Mouse (Mus musculus): ENCODE measurements at regions not wholly inside any gene's neighbourhood (a gene's known extent, or its start where the extent isn't known, plus 50 kb on each side); places are given as distances from the start of the nearest gene placed in this dataset.

GRCm38 (mm10) chr12:39880309-39880708 is 157.5 kb downstream of the Arl4a start:
- no peak overlapping the region for H3K4me3 ChIP-seq (ENCODE audit: low read depth, low read length)
- no peak overlapping the region for H3K27ac ChIP-seq (ENCODE audit: low read depth)
- H3K36me3 ChIP-seq (replicated peaks; ENCODE audit: control insufficient read depth, insufficient read depth, low read length), result no peaks in the 10 kb centered on the region
- WGBS, result 89% methylated on average over 1 of the region's 1 CpGs
- H3K4me1 ChIP-seq (ENCODE audit: control insufficient read depth, insufficient read depth), result no peaks in the 10 kb centered on the region
- ATAC-seq (ENCODE audit: insufficient read depth, low read depth) (no peak), DNase-seq (ENCODE audit: low spot score) (no peak)
- TF ChIP-seq CTCF (IDR thresholded peaks at IDR 0.05; ENCODE audit: low read depth), result no peak
- TF ChIP-seq EP300 (IDR thresholded peaks at IDR 0.05; ENCODE audit: low read depth), result no peak
- H3K9ac ChIP-seq (replicated peaks; ENCODE audit: low read depth, low read length), result no peak overlapping the region
- no peaks in the 10 kb centered on the region for H3K9me3 ChIP-seq (replicated peaks; ENCODE audit: control insufficient read depth, low read length)
- H3K4me2 ChIP-seq (ENCODE audit: low read depth, low read length), result no peak overlapping the region
- H3K27me3 ChIP-seq (ENCODE audit: control insufficient read depth, insufficient read depth, low read length), result no peaks in the 10 kb centered on the region

- Histone ChIP-seq H3K36me3 (replicated peaks; ENCODE audit: control insufficient read depth, insufficient read depth, low read length) (no peaks in the 10 kb centered on the region), H3K9me3 (replicated peaks; ENCODE audit: control insufficient read depth, low read length) (no peaks in the 10 kb centered on the region), H3K27ac (ENCODE audit: low read depth) (no peak overlapping the region), H3K27me3 (ENCODE audit: control insufficient read depth, insufficient read depth, low read length) (no peaks in the 10 kb centered on the region), H3K4me3 (ENCODE audit: low read depth, low read length) (no peak overlapping the region), H3K4me1 (ENCODE audit: control insufficient read depth, insufficient read depth) (no peaks in the 10 kb centered on the region), H3K9ac (replicated peaks; ENCODE audit: low read depth, low read length) (no peak overlapping the region), H3K4me2 (ENCODE audit: low read depth, low read length) (no peak overlapping the region)
- 84% methylated on average over 6 of the region's 6 CpGs for WGBS
- ATAC-seq (ENCODE audit: insufficient read depth, low read depth), result no peak
- no peak for DNase-seq (ENCODE audit: low spot score)
- no peak for TF ChIP-seq EP300 (IDR thresholded peaks at IDR 0.05; ENCODE audit: low read depth)
- TF ChIP-seq CTCF (IDR thresholded peaks at IDR 0.05; ENCODE audit: low read depth), result no peak
Measured at GRCm38 (mm10) chr12:39873917-39874316, 163.9 kb downstream of the Arl4a start.

- no peaks in the 10 kb centered on the region for H3K36me3 ChIP-seq (replicated peaks; ENCODE audit: control insufficient read depth, insufficient read depth, low read length)
- no peak overlapping the region for H3K4me3 ChIP-seq (ENCODE audit: low read depth, low read length)
- ATAC-seq (ENCODE audit: insufficient read depth, low read depth), result no peak
- no peak overlapping the region for H3K4me2 ChIP-seq (ENCODE audit: low read depth, low read length)
- DNase-seq (ENCODE audit: low spot score), result no peak
- H3K27ac ChIP-seq (ENCODE audit: low read depth), result no peak overlapping the region
- TF ChIP-seq EP300 (IDR thresholded peaks at IDR 0.05; ENCODE audit: low read depth) (no peak), CTCF (IDR thresholded peaks at IDR 0.05; ENCODE audit: low read depth) (no peak)
- no peaks in the 10 kb centered on the region for H3K4me1 ChIP-seq (ENCODE audit: control insufficient read depth, insufficient read depth)
- H3K27me3 ChIP-seq (ENCODE audit: control insufficient read depth, insufficient read depth, low read length), result no peaks in the 10 kb centered on the region
- WGBS, result 60% methylated on average over 1 of the region's 1 CpGs
- no peaks in the 10 kb centered on the region for H3K9me3 ChIP-seq (replicated peaks; ENCODE audit: control insufficient read depth, low read length)
- no peak overlapping the region for H3K9ac ChIP-seq (replicated peaks; ENCODE audit: low read depth, low read length)
Measured at GRCm38 (mm10) chr12:39861797-39862196, 176.0 kb downstream of the Arl4a start.

GRCm38 (mm10) chr12:39851610-39852009 is 186.2 kb downstream of the Arl4a start:
- Histone ChIP-seq H3K4me1 (ENCODE audit: control insufficient read depth, insufficient read depth) (no peaks in the 10 kb centered on the region), H3K4me2 (ENCODE audit: low read depth, low read length) (no peak overlapping the region), H3K36me3 (replicated peaks; ENCODE audit: control insufficient read depth, insufficient read depth, low read length) (no peaks in the 10 kb centered on the region), H3K27ac (ENCODE audit: low read depth) (no peak overlapping the region), H3K9me3 (replicated peaks; ENCODE audit: control insufficient read depth, low read length) (no peaks in the 10 kb centered on the region), H3K4me3 (ENCODE audit: low read depth, low read length) (no peak overlapping the region), H3K9ac (replicated peaks; ENCODE audit: low read depth, low read length) (no peak overlapping the region), H3K27me3 (ENCODE audit: control insufficient read depth, insufficient read depth, low read length) (no peaks in the 10 kb centered on the region)
- no peak for TF ChIP-seq EP300 (IDR thresholded peaks at IDR 0.05; ENCODE audit: low read depth)
- TF ChIP-seq CTCF (IDR thresholded peaks at IDR 0.05; ENCODE audit: low read depth), result no peak
- no peak for ATAC-seq (ENCODE audit: insufficient read depth, low read depth)
- DNase-seq (ENCODE audit: low spot score), result no peak
- WGBS, result 60% methylated on average over 6 of the region's 6 CpGs

GRCm38 (mm10) chr12:39849346-39850058 is 188.3 kb downstream of the Arl4a start:
- Histone ChIP-seq H3K27ac (ENCODE audit: low read depth) (no peak overlapping the region), H3K36me3 (replicated peaks; ENCODE audit: control insufficient read depth, insufficient read depth, low read length) (no peaks in the 10 kb centered on the region), H3K9ac (replicated peaks; ENCODE audit: low read depth, low read length) (no peak overlapping the region), H3K27me3 (ENCODE audit: control insufficient read depth, insufficient read depth, low read length) (no peaks in the 10 kb centered on the region), H3K4me3 (ENCODE audit: low read depth, low read length) (no peak overlapping the region), H3K4me1 (ENCODE audit: control insufficient read depth, insufficient read depth) (no peaks in the 10 kb centered on the region), H3K9me3 (replicated peaks; ENCODE audit: control insufficient read depth, low read length) (no peaks in the 10 kb centered on the region), H3K4me2 (ENCODE audit: low read depth, low read length) (no peak overlapping the region)
- ATAC-seq (ENCODE audit: insufficient read depth, low read depth) (no peak), DNase-seq (ENCODE audit: low spot score) (no peak)
- 85% methylated on average over 3 of the region's 3 CpGs for WGBS
- TF ChIP-seq EP300 (IDR thresholded peaks at IDR 0.05; ENCODE audit: low read depth) (no peak), CTCF (IDR thresholded peaks at IDR 0.05; ENCODE audit: low read depth) (no peak)

- Histone ChIP-seq H3K36me3 (replicated peaks; ENCODE audit: control insufficient read depth, insufficient read depth, low read length) (no peaks in the 10 kb centered on the region), H3K27me3 (ENCODE audit: control insufficient read depth, insufficient read depth, low read length) (no peaks in the 10 kb centered on the region), H3K4me3 (ENCODE audit: low read depth, low read length) (no peak overlapping the region), H3K4me2 (ENCODE audit: low read depth, low read length) (no peak overlapping the region), H3K9me3 (replicated peaks; ENCODE audit: control insufficient read depth, low read length) (no peaks in the 10 kb centered on the region), H3K27ac (ENCODE audit: low read depth) (no peak overlapping the region), H3K4me1 (ENCODE audit: control insufficient read depth, insufficient read depth) (no peaks in the 10 kb centered on the region), H3K9ac (replicated peaks; ENCODE audit: low read depth, low read length) (no peak overlapping the region)
- ATAC-seq (ENCODE audit: insufficient read depth, low read depth) (no peak), DNase-seq (ENCODE audit: low spot score) (no peak)
- TF ChIP-seq EP300 (IDR thresholded peaks at IDR 0.05; ENCODE audit: low read depth) (no peak), CTCF (IDR thresholded peaks at IDR 0.05; ENCODE audit: low read depth) (no peak)
- 84% methylated on average over 2 of the region's 2 CpGs for WGBS
Measured at GRCm38 (mm10) chr12:39840615-39841014, 197.2 kb downstream of the Arl4a start.

Measured in heart, postnatal 0 days (tissue).